Mouse (Mus musculus) spleen, adult 2 months (tissue): ENCODE results near the gene Spred3.
A peak's percentile ranks its signal among the peaks of the same experiment; 100 is the strongest.

Experiments
- CTCF ChIP-seq: fragments of 200-500 bp; IDR thresholded peaks from 2 replicates; pipeline ENCODE4 v1.5.1; 2011; ENCODE audit warnings: mild to moderate bottlenecking, inconsistent platforms; ENCODE audit not compliant: insufficient read depth, insufficient read length, insufficient replicate concordance; ENCODE audit errors: extremely low read depth
- POLR2A ChIP-seq: fragments of 200-500 bp; IDR thresholded peaks from 2 replicates; pipeline ENCODE4 v1.6.1; 2011; ENCODE audit warnings: low read depth, low read length, inconsistent platforms

GRCm38 (mm10) chr7:29128725-29129124 is 41.5 kb downstream of the Spred3 start:
- peak; percentile 39; the same call in 1 of the 2 replicates for TF ChIP-seq CTCF
- no peak for TF ChIP-seq POLR2A
